8 mouse cellular contexts compared by ENCODE assay signal in the genomic region with DNA sequence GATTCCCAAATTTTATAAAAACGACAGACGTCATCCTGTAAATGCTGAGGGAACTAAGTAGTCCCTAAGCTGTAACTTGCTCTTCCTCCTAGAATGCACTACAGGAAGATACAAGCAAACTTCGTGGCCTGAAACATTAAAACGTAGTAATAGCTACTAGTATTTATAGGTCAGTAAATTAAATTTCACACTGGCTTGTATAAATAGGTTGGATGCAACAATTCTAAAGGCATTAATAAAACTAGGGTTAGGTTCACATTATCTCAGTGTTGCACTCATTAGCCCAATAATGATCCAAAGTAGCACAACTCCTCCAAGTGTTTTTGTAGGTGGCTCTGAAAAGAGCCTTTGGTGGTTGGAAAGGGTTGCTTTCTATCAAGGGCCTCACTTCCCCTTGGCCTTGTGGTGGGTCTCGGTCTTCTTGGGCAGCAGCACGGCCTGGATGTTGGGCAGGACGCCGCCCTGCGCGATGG. TPM values are rescaled to one million over a fixed set of nuclear protein-coding genes. Genes with fewer than 3 reads are reported as not detected.
DNase-seq lines count a peak whose midpoint lies in the region; ATAC-seq and TF ChIP-seq lines count a peak whose summit lies in the region.

No protein-coding gene starts in this region.

- no peak for TF ChIP-seq RAD21 in MEL (IDR thresholded peaks at IDR 0.05; ENCODE audit: low read depth, low read length)

- H3K79me2 ChIP-seq in MEL (ENCODE audit: control insufficient read depth, insufficient read depth, low read length, poor library complexity): no peaks in the 10 kb centered on the region; the same call in 1 of the 2 replicates

- H3K36me3 ChIP-seq in heart, embryonic 14.5 days (ENCODE audit: control insufficient read depth, insufficient read depth, low read length): no peaks in the 10 kb centered on the region
- peaks cover 0 to 26% of the 10 kb centered on the region in 2 experiments; a peak in 2 of 4 replicates for H3K36me3 ChIP-seq in MEL (ENCODE audit: control insufficient read depth in 1 of 2, insufficient read depth in 2 of 2, low read length in 2 of 2)
- H3K36me3 ChIP-seq in forebrain, postnatal 0 days (ENCODE audit: insufficient read depth): no peaks in the 10 kb centered on the region
- H3K36me3 ChIP-seq in megakaryocyte, embryonic 14.5 days (replicated peaks; ENCODE audit: low read length): no peaks in the 10 kb centered on the region

- peak overlapping the region; percentile 79 to 88 for H3K27ac ChIP-seq in heart, embryonic 14.5 days (replicated peaks in 1 of 2; ENCODE audit: control insufficient read depth in 1 of 2, insufficient read depth in 1 of 2, low read depth in 2 of 2, low read length in 2 of 2)
- peak overlapping the region; percentile 94 for H3K27ac ChIP-seq in MEL (ENCODE audit: control insufficient read depth, low read depth, low read length)
- H3K27ac ChIP-seq in forebrain, postnatal 0 days (ENCODE audit: low read depth, low read length): peak overlapping the region; percentile 87

- WGBS in heart, embryonic 14.5 days: 3% methylated on average over 10 of the region's 10 CpGs
- WGBS in forebrain, postnatal 0 days: 9% methylated on average over 10 of the region's 10 CpGs

- no peaks in the 10 kb centered on the region for H3K9me3 ChIP-seq in heart, embryonic 14.5 days (ENCODE audit: control insufficient read depth, low read length)
- no peaks in the 10 kb centered on the region for H3K9me3 ChIP-seq in MEL (replicated peaks; ENCODE audit: insufficient read depth, low read length)
- no peaks in the 10 kb centered on the region for H3K9me3 ChIP-seq in forebrain, postnatal 0 days (ENCODE audit: low read length)
- no peaks in the 10 kb centered on the region for H3K9me3 ChIP-seq in megakaryocyte, embryonic 14.5 days

- H3K9ac ChIP-seq in heart, embryonic 14.5 days (ENCODE audit: low read length): peak overlapping the region; percentile 75
- H3K9ac ChIP-seq in MEL (ENCODE audit: control insufficient read depth, low read depth, low read length, poor library complexity, severe bottlenecking): peak overlapping the region; percentile 80
- H3K9ac ChIP-seq in forebrain, postnatal 0 days: peak overlapping the region; percentile 56

- H3K4me3 ChIP-seq in heart, embryonic 14.5 days (ENCODE audit: control insufficient read depth in 1 of 2, insufficient read depth in 1 of 2, low read depth in 1 of 2, low read length in 2 of 2): peak overlapping the region; percentile 37 to 48
- peak overlapping the region; percentile 5 to 55; a peak in 3 of 4 replicates for H3K4me3 ChIP-seq in MEL (ENCODE audit: control insufficient read depth in 1 of 2, insufficient read depth in 1 of 2, low read depth in 2 of 2, low read length in 2 of 2)
- peak overlapping the region; percentile 43 for H3K4me3 ChIP-seq in forebrain, postnatal 0 days (ENCODE audit: low read depth, low read length)
- H3K4me3 ChIP-seq in megakaryocyte, embryonic 14.5 days (replicated peaks): peak overlapping the region; percentile 86

- peak overlapping the region; percentile 61 for H3K4me2 ChIP-seq in heart, embryonic 14.5 days (ENCODE audit: low read length)
- peak overlapping the region; percentile 68 for H3K4me2 ChIP-seq in forebrain, postnatal 0 days (ENCODE audit: low read depth)

- TF ChIP-seq EP300 in MEL (IDR thresholded peaks at IDR 0.05; ENCODE audit: low read depth in 1 of 2, low read length in 2 of 2): no peak

- no peak for DNase-seq in heart, postnatal 14 days
- DNase-seq in MEL (ENCODE audit: low read depth, low spot score): peak; percentile 84
- DNase-seq in forebrain, postnatal 0 days: peak; percentile 25
- DNase-seq in natural killer cell, adult 2 months (ENCODE audit: low spot score in 2 of 2): no peak
- DNase-seq in adrenal gland, postnatal 25 days: no peak
- no peak for DNase-seq in cerebellum, adult 18-20 months

- no peak for TF ChIP-seq CTCF in MEL (IDR thresholded peaks at IDR 0.05 in 2 of 3, conservative IDR thresholded peaks at IDR 0.05 in 1 of 3; ENCODE audit: control insufficient read depth in 1 of 3, insufficient read depth in 1 of 3, low read depth in 2 of 3, low read length in 3 of 3, poor library complexity in 1 of 3, severe bottlenecking in 1 of 3)
- TF ChIP-seq CTCF in forebrain, postnatal 0 days (IDR thresholded peaks at IDR 0.05; ENCODE audit: low read depth): no peak

- ATAC-seq in heart, embryonic 14.5 days (ENCODE audit: insufficient number of reproducible peaks, insufficient read depth, low FRiP score, low read depth): no peak; the same call in 1 of the 2 replicates
- ATAC-seq in forebrain, postnatal 0 days: no peak

- peaks cover 2 to 28% of the 10 kb centered on the region in 2 experiments; a peak in 3 of 4 replicates for H3K4me1 ChIP-seq in heart, embryonic 14.5 days (ENCODE audit: control insufficient read depth in 2 of 2, insufficient read depth in 2 of 2, low read length in 2 of 2)
- H3K4me1 ChIP-seq in MEL (ENCODE audit: control insufficient read depth in 1 of 2, insufficient read depth in 2 of 2, low read length in 2 of 2): peaks cover 0 to 7% of the 10 kb centered on the region in 2 experiments; a peak in 2 of 4 replicates
- peaks cover 18% of the 10 kb centered on the region for H3K4me1 ChIP-seq in forebrain, postnatal 0 days (ENCODE audit: insufficient read depth)
- H3K4me1 ChIP-seq in megakaryocyte, embryonic 14.5 days: peaks cover 54% of the 10 kb centered on the region

- intact Hi-C loops in heart, postnatal 14 days (cut with DNase I): loop anchor here (2.0 to 10.0 kb wide), 2 partner anchors 26 to 1832 kb away; a partner anchor contains a TSS

- peak; percentile 77 to 94; a peak in 3 of 4 replicates for TF ChIP-seq POLR2A in MEL (IDR thresholded peaks at IDR 0.05; ENCODE audit: control insufficient read depth in 1 of 2, insufficient read depth in 1 of 2, low read depth in 1 of 2, low read length in 2 of 2, poor library complexity in 1 of 2)

- no peaks in the 10 kb centered on the region for H3K27me3 ChIP-seq in heart, embryonic 14.5 days (ENCODE audit: control insufficient read depth, insufficient read depth, low read length)
- H3K27me3 ChIP-seq in MEL (ENCODE audit: control insufficient read depth in 1 of 2, insufficient read depth in 2 of 2, low read length in 2 of 2): no peaks in the 10 kb centered on the region
- no peaks in the 10 kb centered on the region for H3K27me3 ChIP-seq in forebrain, postnatal 0 days (ENCODE audit: insufficient read depth, low read length)
- no peaks in the 10 kb centered on the region for H3K27me3 ChIP-seq in megakaryocyte, embryonic 14.5 days (replicated peaks)

RNA-seq across cellular contexts. Expression of a gene that starts 0.5 kb away (rescaled TPM):
- 4.3 and 8.0 TPM in 2 replicates for polyA plus RNA-seq in heart, embryonic 14.5 days (2014; fragmentation: Nextera tagmentation; extraction: Ambion mirVana)
- total RNA-seq in heart, postnatal 14 days (2021): 10 to 100 TPM; 16.6 to 53.8 TPM
- 1,127 and 1,310 TPM in 2 replicates for total RNA-seq in MEL (2012; rRNA removed)
- 10 to 100 TPM in 1 of 2 experiments, not detected in 1; 10.6 TPM for polyA plus RNA-seq in MEL (2012; ENCODE audit: insufficient read depth in 1 of 2, insufficient read length in 2 of 2, low read depth in 1 of 2, low replicate concordance in 2 of 2, missing spikeins in 1 of 2)
- total RNA-seq in forebrain, postnatal 0 days (2014; rRNA removed): 242 and 258 TPM in 2 replicates
- 4.4 and 5.2 TPM in 2 replicates for polyA plus RNA-seq in forebrain, postnatal 0 days (2015; fragmentation: Nextera tagmentation; extraction: Ambion mirVana)
- polyA plus RNA-seq in megakaryocyte, embryonic 14.5 days (2012; ENCODE audit: insufficient read depth, low replicate concordance): 18.0 and 72.9 TPM in 2 replicates
- total RNA-seq in adrenal gland, postnatal 25 days (2021): 28.8 and 39.5 TPM in 2 replicates

RNA-seq across cellular contexts. Expression of a gene that starts 0.8 kb away (rescaled TPM):
- 2.2 and 2.7 TPM in 2 replicates for polyA plus RNA-seq in heart, embryonic 14.5 days (2014; fragmentation: Nextera tagmentation; extraction: Ambion mirVana)
- 10 to 100 TPM; 34.2 to 84.3 TPM for total RNA-seq in heart, postnatal 14 days (2021)
- total RNA-seq in MEL (2012; rRNA removed): 1,714 and 2,074 TPM in 2 replicates
- polyA plus RNA-seq in MEL (2012; ENCODE audit: insufficient read depth in 1 of 2, insufficient read length in 2 of 2, low read depth in 1 of 2, low replicate concordance in 2 of 2, missing spikeins in 1 of 2): 1 to 10 TPM in 1 of 2 experiments, not detected in 1; 5.6 TPM
- total RNA-seq in forebrain, postnatal 0 days (2014; rRNA removed): 157 and 249 TPM in 2 replicates
- polyA plus RNA-seq in forebrain, postnatal 0 days (2015; fragmentation: Nextera tagmentation; extraction: Ambion mirVana): not detected in 2 replicates
- polyA plus RNA-seq in megakaryocyte, embryonic 14.5 days (2012; ENCODE audit: insufficient read depth, low replicate concordance): 7.1 TPM in 1 of 2 replicates, not detected in the other
- total RNA-seq in adrenal gland, postnatal 25 days (2021): 52.6 and 54.5 TPM in 2 replicates

RNA-seq across cellular contexts. Expression of a gene that starts 2.8 kb away (rescaled TPM):
- polyA plus RNA-seq in heart, embryonic 14.5 days (2014; fragmentation: Nextera tagmentation; extraction: Ambion mirVana): 0.94 and 4.1 TPM in 2 replicates
- total RNA-seq in heart, postnatal 14 days (2021): 100 to 1,000 TPM; 128 to 321 TPM
- 3,283 and 3,531 TPM in 2 replicates for total RNA-seq in MEL (2012; rRNA removed)
- polyA plus RNA-seq in MEL (2012; ENCODE audit: insufficient read depth in 1 of 2, insufficient read length in 2 of 2, low read depth in 1 of 2, low replicate concordance in 2 of 2, missing spikeins in 1 of 2): 10 to 100 TPM in 1 of 2 experiments, not detected in 1; 19.1 TPM
- 635 and 850 TPM in 2 replicates for total RNA-seq in forebrain, postnatal 0 days (2014; rRNA removed)
- polyA plus RNA-seq in forebrain, postnatal 0 days (2015; fragmentation: Nextera tagmentation; extraction: Ambion mirVana): not detected in 2 replicates
- 53.8 and 106 TPM in 2 replicates for polyA plus RNA-seq in megakaryocyte, embryonic 14.5 days (2012; ENCODE audit: insufficient read depth, low replicate concordance)
- total RNA-seq in adrenal gland, postnatal 25 days (2021): 152 and 260 TPM in 2 replicates

RNA-seq across cellular contexts. Expression of a gene that starts 18.2 kb away (rescaled TPM):
- 0.50 and 0.58 TPM in 2 replicates for polyA plus RNA-seq in heart, embryonic 14.5 days (2014; fragmentation: Nextera tagmentation; extraction: Ambion mirVana)
- 10 to 100 TPM; 13.0 to 25.4 TPM for total RNA-seq in heart, postnatal 14 days (2021)
- total RNA-seq in MEL (2012; rRNA removed): 947 and 1,094 TPM in 2 replicates
- polyA plus RNA-seq in MEL (2012; ENCODE audit: insufficient read depth in 1 of 2, insufficient read length in 2 of 2, low read depth in 1 of 2, low replicate concordance in 2 of 2, missing spikeins in 1 of 2): 1 to 10 TPM in 1 of 2 experiments, not detected in 1; 2.7 TPM
- total RNA-seq in forebrain, postnatal 0 days (2014; rRNA removed): 282 and 307 TPM in 2 replicates
- not detected in 2 replicates for polyA plus RNA-seq in forebrain, postnatal 0 days (2015; fragmentation: Nextera tagmentation; extraction: Ambion mirVana)
- 5.0 and 5.5 TPM in 2 replicates for polyA plus RNA-seq in megakaryocyte, embryonic 14.5 days (2012; ENCODE audit: insufficient read depth, low replicate concordance)
- total RNA-seq in adrenal gland, postnatal 25 days (2021): 20.5 and 22.8 TPM in 2 replicates

RNA-seq across cellular contexts. Expression of a gene that starts 27.3 kb away (rescaled TPM):
- 5.3 and 7.2 TPM in 2 replicates for polyA plus RNA-seq in heart, embryonic 14.5 days (2014; fragmentation: Nextera tagmentation; extraction: Ambion mirVana)
- 10 to 100 TPM; 33.7 to 72.0 TPM for total RNA-seq in heart, postnatal 14 days (2021)
- total RNA-seq in MEL (2012; rRNA removed): 1,140 and 1,462 TPM in 2 replicates
- polyA plus RNA-seq in MEL (2012; ENCODE audit: insufficient read depth in 1 of 2, insufficient read length in 2 of 2, low read depth in 1 of 2, low replicate concordance in 2 of 2, missing spikeins in 1 of 2): 1 to 10 TPM in 1 of 2 experiments, not detected in 1; 2.9 TPM
- 140 and 182 TPM in 2 replicates for total RNA-seq in forebrain, postnatal 0 days (2014; rRNA removed)
- 4.0 and 4.7 TPM in 2 replicates for polyA plus RNA-seq in forebrain, postnatal 0 days (2015; fragmentation: Nextera tagmentation; extraction: Ambion mirVana)
- 3.0 TPM in 1 of 2 replicates, not detected in the other for polyA plus RNA-seq in megakaryocyte, embryonic 14.5 days (2012; ENCODE audit: insufficient read depth, low replicate concordance)
- 48.9 and 60.4 TPM in 2 replicates for total RNA-seq in adrenal gland, postnatal 25 days (2021)

Comparison
In these comparisons a context has a peak if more than half of its experiments do, and no peak if none do; other contexts are left out.
1. H3K4me3 ChIP-seq: peak in every context shown above with its lines; median percentile 86 in megakaryocyte, embryonic 14.5 days; 43 in forebrain, postnatal 0 days; 42 in heart, embryonic 14.5 days; 30 in MEL.
2. DNase-seq: peak in MEL (single experiment) and forebrain, postnatal 0 days (single experiment); none in heart, postnatal 14 days (0 of 2), natural killer cell, adult 2 months (0 of 2), adrenal gland, postnatal 25 days (single experiment) and cerebellum, adult 18-20 months (0 of 2).
3. Peak in every context shown above with its lines, with median percentiles within 50 percentile points of each other: H3K27ac ChIP-seq and H3K9ac ChIP-seq.